Mouse (Mus musculus) brain, embryonic 14.5 days (tissue): Measurements from ENCODE around the gene Dlx6. TPM values are rescaled to one million over a fixed set of nuclear protein-coding genes. Genes with fewer than 3 reads are reported as not detected.

ENCODE experiments used
- DNase-seq: peaks from one replicate; pipeline ENCODE4 v3.0.0-alpha.2; 2011; ENCODE audit warnings: low read depth
- CTCF ChIP-seq: fragments of 200-500 bp; IDR thresholded peaks from 2 replicates; pipeline ENCODE4 v1.5.1; 2012; ENCODE audit warnings: inconsistent platforms, mild to moderate bottlenecking, moderate library complexity, borderline replicate concordance; ENCODE audit not compliant: insufficient read depth, insufficient read length; ENCODE audit errors: extremely low read depth
- POLR2A ChIP-seq: fragments of 200-500 bp; IDR thresholded peaks from 2 replicates; pipeline ENCODE4 v1.6.1; 2012; ENCODE audit warnings: mild to moderate bottlenecking, inconsistent platforms, borderline replicate concordance; ENCODE audit not compliant: poor library complexity, insufficient read depth, insufficient read length, severe bottlenecking; ENCODE audit errors: extremely low read depth
- polyA plus RNA-seq: library from polyadenylated mRNA; depleted of rRNA; stranded (reverse); fragments of >200 nt; gene quantifications from 2 replicates; pipeline ENCODE4 v1.2.3, GENCODE M21; 2012; rRNA removed

The Dlx6 gene
- polyA plus RNA-seq, result 13.2 and 22.9 TPM in 2 replicates

DNA sequence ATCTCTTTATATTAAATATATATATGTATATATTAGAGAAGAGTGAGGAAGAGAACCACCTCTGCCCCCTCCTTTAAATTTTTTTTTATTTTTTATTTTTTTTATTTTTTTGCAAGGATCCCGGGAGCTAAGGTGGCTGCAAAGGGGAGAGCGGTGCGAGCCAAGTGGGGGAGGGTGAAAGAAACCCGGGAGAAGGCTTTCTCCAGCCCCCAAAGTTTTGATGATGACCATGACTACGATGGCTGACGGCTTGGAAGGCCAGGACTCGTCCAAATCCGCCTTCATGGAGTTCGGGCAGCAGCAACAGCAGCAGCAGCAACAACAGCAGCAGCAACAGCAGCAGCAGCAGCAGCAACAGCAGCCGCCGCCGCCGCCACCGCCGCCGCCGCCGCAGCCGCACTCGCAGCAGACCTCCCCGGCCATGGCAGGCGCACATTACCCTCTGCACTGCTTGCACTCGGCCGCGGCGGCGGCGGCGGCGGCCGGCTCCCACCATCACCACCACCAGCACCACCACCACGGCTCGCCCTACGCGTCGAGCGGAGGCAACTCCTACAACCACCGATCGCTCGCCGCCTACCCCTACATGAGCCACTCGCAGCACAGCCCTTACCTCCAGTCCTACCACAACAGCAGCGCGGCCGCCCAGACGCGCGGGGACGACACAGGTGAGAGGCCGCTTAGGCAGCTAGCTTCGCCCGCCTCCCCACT, at the start of gene Dlx6:
Gene Dlx6, plus strand, starts transcription at position 175 of the 711 bp plus-strand sequence.
- TF ChIP-seq CTCF (no peak), POLR2A (no peak)
- peak; percentile 78 for DNase-seq

GRCm38 (mm10) chr6:6816821-6817220, 46.3 kb upstream of the Dlx6 start:
- DNase-seq, result no peak
- TF ChIP-seq CTCF, result no peak
- no peak for TF ChIP-seq POLR2A

DNA sequence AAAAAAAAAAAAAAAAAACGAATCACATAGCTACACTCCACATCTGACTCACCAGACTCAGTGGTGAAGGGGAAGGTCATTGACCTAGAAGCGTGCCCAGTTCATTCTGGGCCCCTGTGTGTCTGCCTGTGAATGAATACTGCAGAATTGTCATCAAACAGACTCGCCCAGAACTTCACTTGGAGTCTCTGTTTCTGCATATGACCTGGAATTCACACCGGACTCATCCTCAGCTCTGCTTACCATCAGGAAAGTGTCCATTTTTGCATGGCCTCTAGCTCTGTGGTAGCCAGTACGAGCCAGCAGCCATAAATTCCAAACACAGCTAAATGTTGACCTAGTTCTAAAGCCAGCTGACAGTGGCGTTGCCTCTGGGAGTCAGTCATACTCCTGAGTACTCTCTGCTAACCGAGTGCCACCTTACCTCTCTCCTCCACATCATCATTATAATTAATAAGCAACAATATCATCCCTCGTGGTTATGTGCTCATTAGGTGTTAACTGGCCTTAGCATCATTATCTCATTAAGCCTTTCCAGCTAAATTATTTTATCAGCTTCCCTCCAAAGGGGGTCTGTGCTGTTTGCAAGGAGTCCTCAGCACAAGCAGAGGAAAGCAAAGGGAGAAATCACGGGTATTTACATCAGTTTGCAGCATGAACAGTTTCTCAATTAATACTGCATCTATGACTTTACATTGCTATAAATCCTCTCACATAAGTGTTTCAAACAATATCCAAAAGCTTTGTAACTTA, 44.9 kb upstream of the Dlx6 start:
- no peak for TF ChIP-seq POLR2A
- TF ChIP-seq CTCF, result no peak
- no peak for DNase-seq

DNA sequence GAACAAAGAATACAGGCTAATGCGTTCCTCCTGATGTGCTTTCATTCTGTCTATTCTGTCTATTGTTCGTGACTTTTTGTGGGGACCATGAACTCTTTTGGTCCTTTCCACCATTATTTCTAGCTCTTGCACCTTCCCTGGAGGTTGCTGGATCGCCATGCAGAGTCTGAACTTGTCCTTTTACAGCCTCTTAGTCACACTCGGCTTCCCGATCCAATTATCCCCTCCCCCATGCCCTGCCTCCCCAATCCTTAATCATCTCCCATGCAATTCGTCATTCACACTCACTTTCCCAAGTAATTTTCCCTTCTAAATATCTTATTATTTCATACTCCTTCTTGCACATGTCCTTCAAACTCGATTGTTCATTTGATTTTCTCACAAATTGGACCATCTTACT, 44.0 kb upstream of the Dlx6 start:
- DNase-seq, result peak; percentile 63

GRCm38 (mm10) chr6:6825313-6825712, 37.8 kb upstream of the Dlx6 start:
- DNase-seq, result no peak
- TF ChIP-seq POLR2A (no peak), CTCF (no peak)

More for the DNA sequence above, 44.0 kb upstream of the Dlx6 start:
- TF ChIP-seq POLR2A, result no peak
- TF ChIP-seq CTCF, result no peak

DNA sequence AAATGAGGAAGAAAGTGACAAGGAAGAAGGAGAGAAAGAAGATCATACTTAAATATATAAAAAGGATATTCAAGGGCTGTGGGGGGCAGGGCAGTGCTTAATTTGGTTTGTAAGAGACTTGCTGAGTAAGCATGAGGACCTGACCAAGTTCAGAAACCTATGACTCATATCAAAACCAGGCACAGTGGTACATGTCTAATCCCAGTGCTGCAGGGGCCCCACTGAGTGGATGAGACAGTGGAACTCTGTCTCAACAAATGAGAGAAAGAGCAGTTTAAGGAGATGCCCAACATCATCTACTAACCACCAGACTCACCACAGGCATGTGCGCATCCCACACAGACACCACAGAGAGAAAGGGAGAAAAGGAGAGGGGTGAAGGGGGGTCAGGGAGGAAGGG, 36.3 kb upstream of the Dlx6 start:
- no peak for TF ChIP-seq POLR2A
- no peak for TF ChIP-seq CTCF
- DNase-seq, result no peak

- TF ChIP-seq CTCF (no peak), POLR2A (no peak)
- DNase-seq, result no peak
Measured at GRCm38 (mm10) chr6:6830446-6830845, 32.7 kb upstream of the Dlx6 start.

GRCm38 (mm10) chr6:6833301-6833700, 29.8 kb upstream of the Dlx6 start:
- TF ChIP-seq CTCF (no peak), POLR2A (no peak)

GRCm38 (mm10) chr6:6848541-6848940, 14.6 kb upstream of the Dlx6 start:
- TF ChIP-seq POLR2A (no peak), CTCF (no peak)
- DNase-seq, result no peak

More at GRCm38 (mm10) chr6:6833301-6833700, 29.8 kb upstream of the Dlx6 start:
- no peak for DNase-seq

GRCm38 (mm10) chr6:6849744-6850143, 13.4 kb upstream of the Dlx6 start:
- peak; percentile 70 for DNase-seq
- TF ChIP-seq POLR2A (no peak), CTCF (no peak)

DNA sequence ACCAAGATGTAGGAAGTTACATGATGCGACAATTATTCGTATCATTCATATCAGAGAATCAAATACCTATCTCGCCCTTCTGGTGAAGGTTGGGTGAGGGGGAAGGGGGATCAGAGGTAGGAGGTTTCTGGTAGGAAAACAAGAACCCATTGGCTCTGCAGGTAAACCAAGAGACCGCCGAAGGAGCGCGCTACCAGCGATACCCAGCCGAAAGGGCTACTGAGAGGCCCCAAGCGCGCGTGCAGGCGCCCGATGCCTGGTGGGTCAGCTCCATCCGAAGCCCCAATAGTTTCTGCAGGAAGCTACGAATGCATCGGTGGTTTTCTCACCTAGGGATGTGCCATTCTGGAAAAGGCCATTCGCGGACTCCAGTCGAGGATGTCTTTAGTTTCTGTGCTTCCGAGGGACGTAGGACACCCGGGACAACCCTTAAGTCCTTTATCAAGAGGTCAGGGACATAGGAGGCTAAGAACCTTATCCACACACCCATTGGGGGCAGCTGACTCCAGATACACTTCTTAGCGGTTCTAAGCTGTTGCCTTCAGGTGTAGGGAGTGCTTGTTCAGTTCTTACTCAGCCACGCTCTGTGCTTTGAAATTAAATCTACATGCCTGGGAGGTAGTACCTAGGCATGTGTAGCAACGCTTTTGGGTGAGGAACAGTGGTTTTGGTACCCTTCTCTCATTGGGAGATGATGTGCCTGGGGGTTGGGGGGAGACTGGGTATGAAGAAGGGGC, 12.6 kb upstream of the Dlx6 start:
- TF ChIP-seq POLR2A (no peak), CTCF (no peak)
- no peak for DNase-seq
